Comparison of ENCODE assay signal across 17 mouse cellular contexts in the genomic region with DNA sequence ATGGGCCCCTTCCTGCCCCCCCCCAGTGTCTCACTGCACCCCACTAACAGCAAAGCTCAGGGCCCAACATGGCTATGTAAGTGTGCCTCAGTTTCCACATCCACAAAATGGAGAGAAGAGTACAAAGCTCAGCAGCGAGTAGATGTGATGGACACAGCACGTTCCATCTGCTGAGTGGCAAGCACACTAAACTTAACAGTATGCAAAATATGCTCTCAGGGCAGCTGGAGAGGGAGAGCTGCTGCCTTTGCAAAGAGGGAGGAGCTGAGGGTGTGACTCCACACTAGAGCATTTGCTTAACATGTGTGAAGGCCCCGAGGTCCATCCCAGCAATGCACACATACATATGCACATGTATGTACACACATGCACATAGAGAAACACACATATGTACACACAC. TPM values are rescaled to one million over a fixed set of nuclear protein-coding genes. Genes with fewer than 3 reads are reported as not detected.
"Had no signal": no experiment of that assay in that cellular context is flagged by ENCODE, and none has a peak within 500 bp of the region (broad histone marks: within the 10 kb centered on the region; RNA-seq: fewer than 3 reads in every experiment).

No protein-coding gene starts in this region.

- H3K27me3 ChIP-seq: liver, embryonic 15.5 days; midbrain, embryonic 13.5 days; neural tube, embryonic 12.5 days; stomach, embryonic 15.5 days had no signal

- H3K4me3 ChIP-seq: liver, embryonic 15.5 days; midbrain, embryonic 10.5 days; midbrain, embryonic 13.5 days; neural tube, embryonic 12.5 days; stomach, embryonic 15.5 days had no signal

- H3K4me1 ChIP-seq: stomach, embryonic 15.5 days had no signal

- H3K27ac ChIP-seq: liver, embryonic 15.5 days; midbrain, embryonic 10.5 days; midbrain, embryonic 13.5 days; neural tube, embryonic 12.5 days; stomach, embryonic 15.5 days; stomach, postnatal 0 days had no signal

- H3K36me3 ChIP-seq: midbrain, embryonic 10.5 days; midbrain, embryonic 13.5 days; neural tube, embryonic 12.5 days; stomach, embryonic 15.5 days had no signal

- DNase-seq: liver, postnatal 0 days; lung, embryonic 14.5 days; lung, postnatal 10 days; lung, postnatal 4 days; right cerebral cortex, postnatal 14 days; thymus, postnatal 14 days; thymus, postnatal 36 days had no signal

- ATAC-seq: liver, postnatal 0 days; midbrain, embryonic 13.5 days; midbrain, embryonic 16.5 days had no signal

- H3K9ac ChIP-seq: liver, embryonic 15.5 days; liver, postnatal 0 days; lung, embryonic 14.5 days; midbrain, embryonic 13.5 days; neural tube, embryonic 12.5 days; stomach, embryonic 15.5 days had no signal

- H3K9me3 ChIP-seq: liver, embryonic 15.5 days; midbrain, embryonic 10.5 days; midbrain, embryonic 13.5 days; neural tube, embryonic 12.5 days; stomach, embryonic 15.5 days had no signal

- H3K4me2 ChIP-seq: liver, embryonic 15.5 days; lung, embryonic 14.5 days; midbrain, embryonic 13.5 days; neural tube, embryonic 12.5 days; stomach, embryonic 15.5 days had no signal

RNA-seq across cellular contexts. Expression of gene Tmprss6, which starts 15.5 kb away (rescaled TPM):
- total RNA-seq: megakaryocyte, adult 5-6 weeks; megakaryocyte-erythroid progenitor cell, adult 5-6 weeks; neutrophil, adult 5-6 weeks had no signal

RNA-seq across cellular contexts. Expression of gene Kctd17, which starts 24.6 kb away (rescaled TPM):
- total RNA-seq: megakaryocyte-erythroid progenitor cell, adult 5-6 weeks; neutrophil, adult 5-6 weeks had no signal

RNA-seq across cellular contexts. Expression of gene Il2rb, which starts 42.1 kb away (rescaled TPM):
- polyA plus RNA-seq: midbrain, embryonic 10.5 days; midbrain, embryonic 13.5 days; neural tube, embryonic 12.5 days had no signal
